In the genomic region with DNA sequence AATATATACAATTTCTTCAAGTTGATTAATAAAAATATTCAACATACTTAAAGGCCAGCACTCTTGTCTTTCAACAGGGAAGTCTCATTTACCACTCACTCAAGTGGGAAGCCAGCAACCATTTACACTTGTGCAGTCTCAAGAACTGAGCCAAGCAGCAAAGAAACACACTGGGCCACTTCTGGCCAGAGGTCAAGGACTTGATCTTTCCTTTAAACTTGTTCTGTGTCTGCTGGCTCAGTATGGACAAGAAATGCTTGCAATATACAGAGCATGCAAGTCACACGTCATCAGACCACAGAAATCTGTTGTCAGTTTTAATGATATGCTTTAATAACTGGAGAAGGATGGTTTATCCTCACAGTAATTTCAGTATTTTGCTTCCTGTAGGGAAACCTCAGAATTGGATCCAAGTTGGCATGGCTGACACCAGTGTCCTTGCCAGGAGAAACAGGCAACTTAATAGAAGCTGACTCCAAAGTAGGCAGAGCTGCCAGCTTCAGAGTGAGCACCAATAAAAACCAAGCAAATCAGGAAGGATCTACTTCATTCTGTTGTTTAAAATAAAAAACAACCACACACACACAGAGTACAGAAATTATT, we compare ENCODE assay signal across 9 mouse cellular contexts.
DNase-seq lines count a peak whose midpoint lies in the region; ATAC-seq lines count a peak whose summit lies in the region.
"Had no signal": no experiment of that assay in that cellular context is flagged by ENCODE, and none has a peak within 500 bp of the region (broad histone marks: within the 10 kb centered on the region; RNA-seq: fewer than 3 reads in every experiment).

No protein-coding gene starts in this region.

- no peak for ATAC-seq in frontal cortex, adult (ENCODE audit: low TSS enrichment)
- ATAC-seq: inflammation-experienced regulatory T-cells, adult 6 months had no signal

- peak; percentile 45 to 47 for DNase-seq in heart, adult 18-20 months
- no peak for DNase-seq in heart, adult 8-10 months (ENCODE audit: low spot score)
- peak; percentile 51 for DNase-seq in Muller cell, postnatal 12 days (ENCODE audit: inconsistent ontology term)
- peak; percentile 13 for DNase-seq in adrenal gland, adult 8-10 months
- DNase-seq in gastrocnemius, postnatal 25 days = peak; percentile 13
- DNase-seq in testis, postnatal 14 days (ENCODE audit: low spot score) = no peak
- DNase-seq: thymus, postnatal 4 days had no signal

Comparison
In these comparisons a context has a peak if more than half of its experiments do, and no peak if none do; other contexts are left out.
1. DNase-seq: peak in heart, adult 18-20 months (2 of 2), Muller cell, postnatal 12 days (single experiment), adrenal gland, adult 8-10 months (single experiment) and gastrocnemius, postnatal 25 days (single experiment); none in heart, adult 8-10 months (single experiment) and testis, postnatal 14 days (single experiment).